Mouse (Mus musculus): ENCODE results near the gene Olfr1326-ps1. TPM values are rescaled to one million over a fixed set of nuclear protein-coding genes. Genes with fewer than 3 reads are reported as not detected.

The Olfr1326-ps1 gene
- total RNA-seq (2022): not detected

DNA sequence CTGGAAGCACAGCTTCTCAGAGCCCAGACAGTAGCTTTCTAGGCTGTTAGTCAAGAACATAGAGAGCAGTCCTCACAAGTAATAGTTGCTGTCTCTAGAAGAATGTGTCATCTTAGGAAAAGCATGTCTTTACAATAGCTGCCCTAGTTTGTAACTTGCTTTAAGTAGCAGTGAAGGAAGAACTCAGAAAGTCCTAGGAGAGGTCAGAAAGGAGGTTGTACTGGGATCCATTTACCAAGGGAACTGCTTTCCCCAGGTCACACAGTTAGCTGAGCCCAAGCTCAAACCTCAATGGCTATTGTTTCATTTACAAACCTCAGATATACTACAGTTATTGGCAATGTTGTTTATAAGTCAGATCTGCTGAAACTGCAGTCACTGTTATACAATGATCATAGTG is at the start of gene Olfr1326-ps1:
Gene Olfr1326-ps1, minus strand, starts transcription at position 101 of the 400 bp plus-strand sequence.
- DNase-seq (ENCODE audit: low spot score in 2 of 2): no peak

DNA sequence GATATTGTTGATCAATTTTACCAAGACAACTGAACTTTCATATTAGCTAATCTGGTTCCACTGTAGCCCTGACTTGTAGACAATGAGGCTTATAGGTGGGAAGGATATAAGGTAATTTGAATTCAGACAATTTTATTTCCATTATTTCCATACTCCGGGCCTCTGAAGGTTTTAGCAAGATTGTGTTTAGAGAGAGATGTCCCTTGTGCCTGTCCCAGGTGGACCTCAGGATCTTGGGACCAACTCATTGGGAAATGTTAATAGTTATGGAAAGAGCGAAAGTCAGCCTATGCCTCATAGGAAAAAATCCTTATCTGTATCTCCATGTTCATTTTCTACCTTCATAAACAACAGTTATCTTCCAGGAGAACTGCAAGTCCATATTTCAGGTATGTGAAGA is 17.7 kb upstream of the Olfr1326-ps1 start, which contains the start of gene Olfr1325:
Gene Olfr1325, plus strand, starts transcription at position 301 of the 400 bp plus-strand sequence.
- no peak for DNase-seq (ENCODE audit: low spot score in 2 of 2)

Other genes starting within 250 kb of the Olfr1326-ps1 start
- gene Plxna3, start 245.8 kb downstream of the Olfr1326-ps1 start, total RNA-seq (2022): 10 to 100 TPM; 21.6 to 29.4 (median 25.8) TPM
- gene Lage3, start 221.3 kb downstream of the Olfr1326-ps1 start, total RNA-seq (2022): 10 to 100 TPM; 22.3 to 28.7 (median 25.7) TPM
- 10 to 100 TPM; 62.8 to 70.3 (median 68.1) TPM for gene Ubl4a, start 201.7 kb downstream of the Olfr1326-ps1 start, total RNA-seq (2022)
- 1 to 10 TPM; 2.8 to 4.5 (median 3.7) TPM for gene Slc10a3, start 201.5 kb downstream of the Olfr1326-ps1 start, total RNA-seq (2022)
- 10 to 100 TPM; 16.8 to 29.9 (median 20.9) TPM for gene Fam3a, start 181.6 kb downstream of the Olfr1326-ps1 start, total RNA-seq (2022)
- 10 to 100 TPM; 47.2 to 59.1 (median 51.5) TPM for gene Ikbkg, start 181.6 kb downstream of the Olfr1326-ps1 start, total RNA-seq (2022)
- gene G6pdx, start 145.7 kb downstream of the Olfr1326-ps1 start, total RNA-seq (2022): 10 to 100 TPM; 32.6 to 42.0 (median 37.0) TPM
- not detected for gene Gm6880, start 93.5 kb downstream of the Olfr1326-ps1 start, total RNA-seq (2022)
- gene Olfr1325, start 17.8 kb upstream of the Olfr1326-ps1 start, total RNA-seq (2022): not detected
- gene Gm5640, start 70.7 kb upstream of the Olfr1326-ps1 start, total RNA-seq (2022): under 1 TPM in 2 of 4 experiments, not detected in 2; 0.23 to 0.41 TPM
- gene Gm6890, start 166.0 kb upstream of the Olfr1326-ps1 start, total RNA-seq (2022): not detected

All from left cerebral cortex, adult 8-10 months (tissue).